ENCODE assay signal across 28 mouse cellular contexts in genomic region chr1:33249474-33249873, GRCm38 (mm10).
DNase-seq lines count a peak whose midpoint lies in the region; ATAC-seq lines count a peak whose summit lies in the region.
"Had no signal": no experiment of that assay in that cellular context is flagged by ENCODE, and none has a peak within 500 bp of the region (broad histone marks: within the 10 kb centered on the region; RNA-seq: fewer than 3 reads in every experiment).

No protein-coding gene starts in this region.

- no peak overlapping the region for H3K4me2 ChIP-seq in intestine, embryonic 16.5 days (ENCODE audit: low read depth, low read length)
- H3K4me2 ChIP-seq: embryonic facial prominence, embryonic 12.5 days; embryonic facial prominence, embryonic 15.5 days; forebrain, embryonic 15.5 days; heart, embryonic 12.5 days; heart, embryonic 15.5 days; hindbrain, embryonic 13.5 days had no signal

- WGBS in intestine, embryonic 16.5 days, result 76% methylated on average over 5 of the region's 5 CpGs

- DNase-seq in frontal cortex, postnatal 10 days (ENCODE audit: low spot score in 2 of 2), result no peak
- DNase-seq in layer of hippocampus, adult 9-11 months, result peak; percentile 37
- DNase-seq in layer of hippocampus, postnatal 14 days (ENCODE audit: low spot score in 2 of 2), result no peak
- peak; percentile 56 for DNase-seq in brain, adult 2 months (ENCODE audit: low read depth, low spot score)
- DNase-seq: adrenal gland, postnatal 10 days; adrenal gland, postnatal 36 days; B cell, adult 2 months; cerebellum, adult 11 months; cerebellum, adult 2 months; cerebellum, adult 9-11 months; cerebellum, postnatal 25 days; gastrocnemius, postnatal 25 days; heart, adult 18-20 months; heart, postnatal 10 days; heart, postnatal 36 days had no signal

- no peak overlapping the region for H3K27ac ChIP-seq in intestine, embryonic 16.5 days (ENCODE audit: low read length)
- H3K27ac ChIP-seq: embryonic facial prominence, embryonic 12.5 days; embryonic facial prominence, embryonic 15.5 days; forebrain, embryonic 15.5 days; heart, embryonic 15.5 days; hindbrain, embryonic 10.5 days; hindbrain, embryonic 13.5 days had no signal

- no peak overlapping the region for H3K4me3 ChIP-seq in intestine, embryonic 16.5 days (ENCODE audit: low read length)
- H3K4me3 ChIP-seq: embryonic facial prominence, embryonic 12.5 days; embryonic facial prominence, embryonic 15.5 days; forebrain, embryonic 15.5 days; heart, embryonic 12.5 days; heart, embryonic 15.5 days; hindbrain, embryonic 10.5 days; hindbrain, embryonic 13.5 days had no signal

- H3K4me1 ChIP-seq in intestine, embryonic 16.5 days (ENCODE audit: control insufficient read depth, insufficient read depth, low read length), result no peaks in the 10 kb centered on the region
- H3K4me1 ChIP-seq: forebrain, embryonic 15.5 days; heart, embryonic 12.5 days; hindbrain, embryonic 10.5 days; hindbrain, embryonic 13.5 days had no signal

- H3K27me3 ChIP-seq in intestine, embryonic 16.5 days (replicated peaks; ENCODE audit: control insufficient read depth, insufficient read depth, low read length), result no peaks in the 10 kb centered on the region
- H3K27me3 ChIP-seq: CH12.LX; embryonic facial prominence, embryonic 12.5 days; embryonic facial prominence, embryonic 15.5 days; forebrain, embryonic 15.5 days; heart, embryonic 12.5 days; heart, embryonic 15.5 days; hindbrain, embryonic 13.5 days; Patski had no signal

- H3K9ac ChIP-seq in intestine, embryonic 16.5 days (ENCODE audit: low read depth, low read length), result no peak overlapping the region
- H3K9ac ChIP-seq: embryonic facial prominence, embryonic 12.5 days; embryonic facial prominence, embryonic 15.5 days; forebrain, embryonic 15.5 days; heart, embryonic 12.5 days; heart, embryonic 15.5 days; hindbrain, embryonic 13.5 days had no signal

- no peaks in the 10 kb centered on the region for H3K9me3 ChIP-seq in intestine, embryonic 16.5 days (ENCODE audit: control insufficient read depth, low read length)
- H3K9me3 ChIP-seq: embryonic facial prominence, embryonic 12.5 days; embryonic facial prominence, embryonic 15.5 days; forebrain, embryonic 15.5 days; G1E; heart, embryonic 12.5 days; heart, embryonic 15.5 days; hindbrain, embryonic 10.5 days; hindbrain, embryonic 13.5 days had no signal

- H3K36me3 ChIP-seq in intestine, embryonic 16.5 days (ENCODE audit: control insufficient read depth, insufficient read depth, low read length), result no peaks in the 10 kb centered on the region
- H3K36me3 ChIP-seq: embryonic facial prominence, embryonic 12.5 days; embryonic facial prominence, embryonic 15.5 days; forebrain, embryonic 15.5 days; G1E; heart, embryonic 12.5 days; heart, embryonic 15.5 days; hindbrain, embryonic 10.5 days; hindbrain, embryonic 13.5 days had no signal

- ATAC-seq in frontal cortex, adult (ENCODE audit: low TSS enrichment), result peak; percentile 81; the same call in 1 of the 2 replicates
- ATAC-seq in intestine, embryonic 16.5 days, result no peak
- ATAC-seq: forebrain, embryonic 15.5 days; hindbrain, embryonic 16.5 days; Patski had no signal

Comparison
In these comparisons a context has a peak if more than half of its experiments do, and no peak if none do; other contexts are left out.
1. DNase-seq: peak in layer of hippocampus, adult 9-11 months (single experiment) and brain, adult 2 months (single experiment); none in frontal cortex, postnatal 10 days (0 of 2) and layer of hippocampus, postnatal 14 days (0 of 2).